Mouse (Mus musculus): ENCODE data around the gene Gm5751. TPM values are rescaled to one million over a fixed set of nuclear protein-coding genes. Genes with fewer than 3 reads are reported as not detected.
"Not testable (repeated sequence)": the region's sequence is repeated elsewhere in the genome, so short reads cannot be mapped to it uniquely, and the experiment has no call there.

Gene Gm5751
- polyA plus RNA-seq (2016; fragmentation: Nextera tagmentation; extraction: Ambion mirVana), result not detected in 2 replicates

- not testable (repeated sequence) for H3K27ac ChIP-seq; H3K9ac ChIP-seq; H3K9me3 ChIP-seq (replicated peaks); H3K4me3 ChIP-seq; H3K4me2 ChIP-seq (replicated peaks); ATAC-seq (ENCODE audit: low FRiP score); H3K27me3 ChIP-seq; H3K4me1 ChIP-seq; H3K36me3 ChIP-seq
- 86% methylated on average over 3 of the region's 4 CpGs for WGBS
Measured at GRCm38 (mm10) chrX:8873953-8874352, at the start of gene Gm5751. TSS of gene Gm5751 (plus strand) at chrX:8874253.

GRCm38 (mm10) chrX:8832043-8832442 is 42.0 kb upstream of the Gm5751 start:
- Histone ChIP-seq H3K27me3 (no peaks in the 10 kb centered on the region), H3K4me3 (no peak overlapping the region), H3K4me2 (replicated peaks) (no peak overlapping the region), H3K9me3 (replicated peaks) (no peaks in the 10 kb centered on the region), H3K4me1 (no peaks in the 10 kb centered on the region), H3K27ac (no peak overlapping the region), H3K36me3 (no peaks in the 10 kb centered on the region), H3K9ac (no peak overlapping the region)
- no peak for ATAC-seq (ENCODE audit: low FRiP score)

- no peak within 1 kb of the TSS for H3K27ac ChIP-seq
- H3K4me2 ChIP-seq (replicated peaks), result no peak within 1 kb of the TSS
- H3K9me3 ChIP-seq (replicated peaks), result no peaks in the 10 kb centered on the region; the same call in 1 of the 2 replicates
- ATAC-seq (ENCODE audit: low FRiP score), result no peak
- no peak within 1 kb of the TSS for H3K4me3 ChIP-seq
- no peaks in the 10 kb centered on the region for H3K4me1 ChIP-seq
- no peaks in the 10 kb centered on the region for H3K27me3 ChIP-seq
- no peaks in the 10 kb centered on the region for H3K36me3 ChIP-seq
- H3K9ac ChIP-seq, result no peak within 1 kb of the TSS
- WGBS, result 77% methylated on average over 1 of the region's 1 CpGs
Measured at GRCm38 (mm10) chrX:8843694-8844093, 30.4 kb upstream of the Gm5751 start, which contains the start of gene Gm6592. TSS of gene Gm6592 (plus strand) at chrX:8843994.

GRCm38 (mm10) chrX:8852486-8852885 is 21.6 kb upstream of the Gm5751 start:
- Histone ChIP-seq H3K27me3 (no peaks in the 10 kb centered on the region), H3K4me1 (no peaks in the 10 kb centered on the region), H3K36me3 (no peaks in the 10 kb centered on the region), H3K4me3 (no peak overlapping the region), H3K9ac (no peak overlapping the region), H3K4me2 (replicated peaks) (no peak overlapping the region), H3K27ac (no peak overlapping the region), H3K9me3 (replicated peaks) (no peaks in the 10 kb centered on the region)
- WGBS, result 90% methylated on average over 10 of the region's 10 CpGs
- no peak for ATAC-seq (ENCODE audit: low FRiP score)

GRCm38 (mm10) chrX:8864331-8864730 is 9.7 kb upstream of the Gm5751 start:
- H3K9ac ChIP-seq; H3K4me3 ChIP-seq; H3K4me2 ChIP-seq (replicated peaks); H3K27me3 ChIP-seq; H3K36me3 ChIP-seq; H3K9me3 ChIP-seq (replicated peaks); H3K4me1 ChIP-seq; H3K27ac ChIP-seq: not testable (repeated sequence)
- WGBS, result 9% methylated on average over 3 of the region's 3 CpGs
- ATAC-seq (ENCODE audit: low FRiP score), result 0 out of 2 replicates have a peak, but pooled peaks have one; percentile 61

GRCm38 (mm10) chrX:8884336-8884735 is 10.3 kb downstream of the Gm5751 start:
- no peak overlapping the region for H3K4me3 ChIP-seq
- no peak overlapping the region for H3K9ac ChIP-seq
- H3K9me3 ChIP-seq (replicated peaks), result no peaks in the 10 kb centered on the region
- no peaks in the 10 kb centered on the region for H3K27me3 ChIP-seq
- no peak overlapping the region for H3K27ac ChIP-seq
- H3K4me1 ChIP-seq, result no peaks in the 10 kb centered on the region
- no peaks in the 10 kb centered on the region for H3K36me3 ChIP-seq
- no peak for ATAC-seq (ENCODE audit: low FRiP score)
- H3K4me2 ChIP-seq (replicated peaks), result no peak overlapping the region
- WGBS, result 72% methylated on average over 4 of the region's 4 CpGs

- H3K9ac ChIP-seq, result peak overlapping the region; percentile 78
- 44% methylated on average over 4 of the region's 9 CpGs for WGBS
- ATAC-seq (ENCODE audit: low FRiP score), result peak; percentile 59
- H3K27ac ChIP-seq, result no peak overlapping the region; the same call in 1 of the 2 replicates
- no peaks in the 10 kb centered on the region; the same call in 1 of the 2 replicates for H3K4me1 ChIP-seq
- 0 out of 2 replicates have a peak, but pooled peaks cover 3% of the 10 kb centered on the region for H3K9me3 ChIP-seq (replicated peaks)
- peak overlapping the region; percentile 62 for H3K4me2 ChIP-seq (replicated peaks)
- H3K27me3 ChIP-seq, result no peaks in the 10 kb centered on the region
- H3K4me3 ChIP-seq, result peak overlapping the region; percentile 55
- no peaks in the 10 kb centered on the region for H3K36me3 ChIP-seq
Measured at GRCm38 (mm10) chrX:8891975-8892342, 17.9 kb downstream of the Gm5751 start.

GRCm38 (mm10) chrX:8892343-8893155 is 18.5 kb downstream of the Gm5751 start, which contains the start of gene B630019K06Rik:
TSS of gene B630019K06Rik (plus strand) at chrX:8892382.
- 19% methylated on average over 54 of the region's 95 CpGs for WGBS
- Histone ChIP-seq H3K36me3 (no peaks in the 10 kb centered on the region), H3K9ac (peak within 1 kb of the TSS; percentile 78), H3K9me3 (replicated peaks) (0 out of 2 replicates have a peak, but pooled peaks cover 3% of the 10 kb centered on the region), H3K4me3 (peak within 1 kb of the TSS; percentile 55), H3K4me2 (replicated peaks) (peak within 1 kb of the TSS; percentile 62), H3K27ac (peak within 1 kb of the TSS; percentile 87), H3K27me3 (no peaks in the 10 kb centered on the region), H3K4me1 (no peaks in the 10 kb centered on the region; the same call in 1 of the 2 replicates)
- ATAC-seq (ENCODE audit: low FRiP score), result peak; percentile 89

- H3K36me3 ChIP-seq, result no peaks in the 10 kb centered on the region
- ATAC-seq (ENCODE audit: low FRiP score), result peak; percentile 77
- H3K9me3 ChIP-seq (replicated peaks), result 0 out of 2 replicates have a peak, but pooled peaks cover 3% of the 10 kb centered on the region
- peak overlapping the region; percentile 87 for H3K27ac ChIP-seq
- H3K27me3 ChIP-seq, result no peaks in the 10 kb centered on the region
- H3K9ac ChIP-seq, result peak overlapping the region; percentile 78
- H3K4me2 ChIP-seq (replicated peaks), result peak overlapping the region; percentile 62
- H3K4me1 ChIP-seq, result no peaks in the 10 kb centered on the region; the same call in 1 of the 2 replicates
- peak overlapping the region; percentile 55 for H3K4me3 ChIP-seq
- WGBS, result 15% methylated on average over 22 of the region's 42 CpGs
Measured at GRCm38 (mm10) chrX:8893182-8893651, 19.2 kb downstream of the Gm5751 start.

- WGBS, result 71% methylated on average over 4 of the region's 4 CpGs
- ATAC-seq (ENCODE audit: low FRiP score), result no peak
- no peak overlapping the region for H3K4me2 ChIP-seq (replicated peaks)
Measured at GRCm38 (mm10) chrX:8900823-8901222, 26.8 kb downstream of the Gm5751 start.

GRCm38 (mm10) chrX:8901906-8902472 is 27.9 kb downstream of the Gm5751 start:
- WGBS, result 32% methylated on average over 7 of the region's 7 CpGs
- H3K4me2 ChIP-seq (replicated peaks), result no peak overlapping the region
- no peak overlapping the region for H3K4me3 ChIP-seq
- H3K4me1 ChIP-seq, result no peaks in the 10 kb centered on the region
- H3K36me3 ChIP-seq, result no peaks in the 10 kb centered on the region
- H3K9ac ChIP-seq, result no peak overlapping the region
- H3K27me3 ChIP-seq, result no peaks in the 10 kb centered on the region
- ATAC-seq (ENCODE audit: low FRiP score), result 0 out of 2 replicates have a peak, but pooled peaks have one; percentile 48
- no peak overlapping the region for H3K27ac ChIP-seq
- H3K9me3 ChIP-seq (replicated peaks), result no peaks in the 10 kb centered on the region

More at GRCm38 (mm10) chrX:8900823-8901222, 26.8 kb downstream of the Gm5751 start:
- Histone ChIP-seq H3K4me3 (no peak overlapping the region), H3K4me1 (no peaks in the 10 kb centered on the region), H3K27ac (no peak overlapping the region), H3K9ac (no peak overlapping the region), H3K9me3 (replicated peaks) (no peaks in the 10 kb centered on the region), H3K36me3 (no peaks in the 10 kb centered on the region), H3K27me3 (no peaks in the 10 kb centered on the region)

- Histone ChIP-seq H3K4me2 (replicated peaks) (no peak overlapping the region), H3K9ac (no peak overlapping the region), H3K27me3 (no peaks in the 10 kb centered on the region), H3K27ac (no peak overlapping the region), H3K9me3 (replicated peaks) (0 out of 2 replicates have a peak, but pooled peaks cover 4% of the 10 kb centered on the region), H3K36me3 (no peaks in the 10 kb centered on the region), H3K4me3 (no peak overlapping the region), H3K4me1 (no peaks in the 10 kb centered on the region)
- ATAC-seq (ENCODE audit: low FRiP score), result no peak
- 69% methylated on average over 4 of the region's 4 CpGs for WGBS
Measured at GRCm38 (mm10) chrX:8921080-8921479, 47.0 kb downstream of the Gm5751 start.
